Mouse (Mus musculus): ENCODE results near the gene Aagab.

DNA sequence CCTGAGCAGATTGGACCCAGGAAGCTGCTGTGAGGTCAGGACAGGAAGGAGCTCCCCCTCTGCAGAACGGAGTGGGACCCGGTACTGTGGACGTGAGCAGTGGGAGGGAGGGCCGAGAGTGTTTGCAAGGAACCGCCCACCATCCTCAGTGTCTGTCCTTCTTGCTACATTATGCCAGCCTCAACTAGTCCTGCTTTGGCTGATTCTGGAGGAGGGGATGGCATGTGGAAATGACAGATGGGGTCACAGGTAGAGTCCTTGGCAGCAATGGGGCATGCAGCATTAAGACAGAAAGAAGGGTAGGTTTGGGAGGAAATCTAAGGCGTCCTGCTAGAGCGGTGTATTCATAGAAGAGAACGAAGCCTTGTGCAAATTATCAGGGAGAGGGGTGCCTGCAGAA, 40.5 kb upstream of the Aagab start:
- TF ChIP-seq CTCF (IDR thresholded peaks at IDR 0.05; ENCODE audit: extremely low read depth, insufficient read depth, insufficient read length, insufficient replicate concordance): no peak
- no peak for TF ChIP-seq POLR2A (IDR thresholded peaks at IDR 0.05; ENCODE audit: low read depth, low read length)
